Mouse (Mus musculus) neural tube, embryonic 11.5 days (tissue): ENCODE measurements at regions not wholly inside any gene's neighbourhood (a gene's known extent, or its start where the extent isn't known, plus 50 kb on each side); places are given as distances from the start of the nearest gene placed in this dataset.

Experiments used
- ATAC-seq: fragments of 200-750 bp; cut with Nextera tagmentation; 2 replicates; pipeline ENCODE4 v1.8.0; 2017; ENCODE audit warnings: moderate number of reproducible peaks, mild to moderate bottlenecking, moderate TSS enrichment, moderate library complexity; ENCODE audit not compliant: insufficient read depth, low FRiP score, low TSS enrichment
- DNase-seq: peaks from one replicate; pipeline ENCODE4 v3.0.0-alpha.2; 2015; ENCODE audit warnings: low spot score
- H3K27ac ChIP-seq: fragments of 300-500 bp; sonication (generic); 2 replicates; pipeline ENCODE4 v1.5.1; 2014; ENCODE audit warnings: low read depth, mild to moderate bottlenecking, low read length
- H3K27me3 ChIP-seq: fragments of 300-500 bp; sonication (generic); 2 replicates; pipeline ENCODE4 v1.6.1; 2014; ENCODE audit warnings: mild to moderate bottlenecking, low read length, mixed read lengths; ENCODE audit not compliant: control insufficient read depth, insufficient read depth
- H3K36me3 ChIP-seq: fragments of 300-500 bp; sonication (generic); 2 replicates; pipeline ENCODE4 v1.6.1; 2014; ENCODE audit warnings: mild to moderate bottlenecking, low read length, moderate library complexity, mixed read lengths; ENCODE audit not compliant: control insufficient read depth, insufficient read depth
- H3K4me1 ChIP-seq: fragments of 300-500 bp; sonication (generic); 2 replicates; pipeline ENCODE4 v1.6.1; 2014; ENCODE audit warnings: low read length, mixed read lengths; ENCODE audit not compliant: control insufficient read depth, insufficient read depth
- H3K4me2 ChIP-seq: fragments of 300-500 bp; sonication (generic); 2 replicates; pipeline ENCODE4 v1.6.1; 2014; ENCODE audit warnings: low read depth, mild to moderate bottlenecking, moderate library complexity
- H3K4me3 ChIP-seq: fragments of 300-500 bp; sonication (generic); 2 replicates; pipeline ENCODE4 v1.5.1; 2014; ENCODE audit warnings: low read depth, low read length
- H3K9ac ChIP-seq: fragments of 300-500 bp; sonication (generic); 2 replicates; pipeline ENCODE4 v1.6.1; 2014; ENCODE audit warnings: mild to moderate bottlenecking, low read length
- H3K9me3 ChIP-seq: fragments of 300-500 bp; sonication (generic); 2 replicates; pipeline ENCODE4 v1.6.1; 2016; ENCODE audit warnings: low read length; ENCODE audit not compliant: control insufficient read depth
- WGBS: fragments of 180-500 bp; shearing (Covaris S2); extraction: QIAGEN DNeasy Blood & Tissue Kit; methylation state at CpG from one replicate; pipeline ENCODE4 v1.1.7; 2014; 5-methylcytosine and 5-hydroxymethylcytosine counted together

- DNase-seq (no peak), ATAC-seq (no peak)
- 79% methylated on average over 3 of the region's 3 CpGs for WGBS
- Histone ChIP-seq H3K4me2 (no peak overlapping the region), H3K9ac (no peak overlapping the region), H3K4me1 (no peaks in the 10 kb centered on the region), H3K36me3 (no peaks in the 10 kb centered on the region), H3K27ac (no peak overlapping the region), H3K4me3 (no peak overlapping the region), H3K9me3 (no peaks in the 10 kb centered on the region), H3K27me3 (no peaks in the 10 kb centered on the region)
Observed at GRCm38 (mm10) chr8:78877423-78877822, 56.5 kb upstream of the Lsm6 start.

GRCm38 (mm10) chr8:78889708-78890107, 68.8 kb upstream of the Lsm6 start:
- Histone ChIP-seq H3K27me3 (no peaks in the 10 kb centered on the region), H3K4me3 (no peak overlapping the region), H3K4me2 (no peak overlapping the region), H3K9me3 (no peaks in the 10 kb centered on the region), H3K4me1 (no peaks in the 10 kb centered on the region), H3K9ac (no peak overlapping the region), H3K36me3 (no peaks in the 10 kb centered on the region), H3K27ac (no peak overlapping the region)
- WGBS, result 90% methylated on average over 6 of the region's 6 CpGs
- DNase-seq (no peak), ATAC-seq (no peak)

DNA sequence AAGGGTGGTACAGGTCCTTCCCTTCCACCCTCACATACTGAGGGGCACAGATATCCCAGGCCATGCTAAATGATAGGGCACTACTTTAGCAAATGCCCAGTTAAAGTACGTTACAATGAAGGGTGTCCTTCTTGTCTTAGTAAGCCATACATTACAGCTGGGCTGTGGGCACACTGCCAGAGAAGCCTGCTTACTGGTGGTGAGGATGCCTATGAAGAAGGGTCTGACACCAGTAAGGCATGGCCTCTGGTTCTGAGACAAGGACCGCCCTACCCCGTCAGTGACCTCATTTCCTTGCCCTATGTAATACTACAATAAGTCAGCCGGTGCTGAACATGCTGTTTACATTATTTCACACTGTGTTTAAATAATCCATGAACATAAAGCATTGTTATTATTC, 69.6 kb upstream of the Lsm6 start:
- no peak for ATAC-seq
- no peaks in the 10 kb centered on the region for H3K36me3 ChIP-seq
- 88% methylated on average over 4 of the region's 4 CpGs for WGBS

GRCm38 (mm10) chr8:78899887-78900286, 78.9 kb upstream of the Lsm6 start:
- Histone ChIP-seq H3K9ac (no peak overlapping the region), H3K9me3 (no peaks in the 10 kb centered on the region), H3K36me3 (no peaks in the 10 kb centered on the region), H3K4me2 (no peak overlapping the region), H3K27me3 (no peaks in the 10 kb centered on the region), H3K4me3 (no peak overlapping the region), H3K4me1 (no peaks in the 10 kb centered on the region), H3K27ac (no peak overlapping the region)
- ATAC-seq (no peak), DNase-seq (peak; percentile 55)
- 38% methylated on average over 7 of the region's 7 CpGs for WGBS

More for the DNA sequence above, 69.6 kb upstream of the Lsm6 start:
- Histone ChIP-seq H3K4me3 (no peak overlapping the region), H3K4me1 (no peaks in the 10 kb centered on the region), H3K27me3 (no peaks in the 10 kb centered on the region), H3K4me2 (no peak overlapping the region), H3K9me3 (no peaks in the 10 kb centered on the region), H3K9ac (no peak overlapping the region), H3K27ac (no peak overlapping the region)
- no peak for DNase-seq

DNA sequence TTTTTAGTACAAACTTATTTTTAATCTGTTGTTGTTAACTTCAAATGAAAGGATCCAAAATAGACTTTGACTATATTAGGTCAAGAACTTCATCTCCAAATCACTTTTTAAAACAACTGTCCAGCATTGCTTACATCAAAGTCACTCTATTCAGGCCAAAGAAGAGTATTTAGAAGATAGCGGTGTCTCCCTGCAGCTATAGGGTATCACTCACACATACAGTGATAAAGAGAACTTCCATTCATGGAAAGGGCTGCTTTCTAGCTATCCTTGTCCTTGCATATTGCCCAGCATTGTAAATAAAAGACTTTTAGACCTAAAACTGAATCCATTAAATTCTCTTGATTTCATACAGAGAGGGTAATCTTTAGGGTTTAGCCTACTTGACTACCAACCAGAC, 82.1 kb upstream of the Lsm6 start:
- Histone ChIP-seq H3K9me3 (no peaks in the 10 kb centered on the region), H3K36me3 (no peaks in the 10 kb centered on the region), H3K4me3 (no peak overlapping the region), H3K27me3 (no peaks in the 10 kb centered on the region), H3K4me2 (no peak overlapping the region), H3K27ac (no peak overlapping the region), H3K9ac (no peak overlapping the region), H3K4me1 (no peaks in the 10 kb centered on the region)
- DNase-seq (no peak), ATAC-seq (no peak)
- WGBS, result 96% methylated on average over 1 of the region's 1 CpGs

DNA sequence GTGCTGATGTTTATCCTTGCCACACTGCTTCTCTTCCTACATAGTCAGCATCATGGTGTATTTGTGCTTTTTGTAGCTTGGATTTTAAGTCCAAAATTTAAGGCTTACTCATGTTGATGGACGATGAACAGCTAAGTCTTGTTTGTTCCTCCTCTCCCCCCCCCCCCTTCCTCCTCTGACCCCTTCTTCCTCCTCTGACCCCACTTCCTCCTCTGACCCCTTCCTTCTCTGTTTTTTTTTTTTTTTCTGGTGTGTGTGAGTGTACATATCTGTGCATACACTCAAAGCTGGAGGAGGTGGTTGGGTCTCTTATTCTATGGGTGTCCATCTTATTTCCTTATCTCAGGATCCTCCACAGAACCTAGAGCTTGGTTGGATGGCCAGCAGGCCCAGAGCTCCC, 87.0 kb upstream of the Lsm6 start:
- H3K27me3 ChIP-seq, result no peaks in the 10 kb centered on the region
- no peaks in the 10 kb centered on the region for H3K4me1 ChIP-seq
- no peak overlapping the region for H3K9ac ChIP-seq
- H3K4me3 ChIP-seq, result no peak overlapping the region
- no peak overlapping the region for H3K4me2 ChIP-seq
- ATAC-seq (no peak), DNase-seq (no peak)
- no peak overlapping the region for H3K27ac ChIP-seq
- H3K36me3 ChIP-seq, result no peaks in the 10 kb centered on the region
- WGBS, result 73% methylated on average over 1 of the region's 1 CpGs
- H3K9me3 ChIP-seq, result no peaks in the 10 kb centered on the region; the same call in 1 of the 2 replicates

DNA sequence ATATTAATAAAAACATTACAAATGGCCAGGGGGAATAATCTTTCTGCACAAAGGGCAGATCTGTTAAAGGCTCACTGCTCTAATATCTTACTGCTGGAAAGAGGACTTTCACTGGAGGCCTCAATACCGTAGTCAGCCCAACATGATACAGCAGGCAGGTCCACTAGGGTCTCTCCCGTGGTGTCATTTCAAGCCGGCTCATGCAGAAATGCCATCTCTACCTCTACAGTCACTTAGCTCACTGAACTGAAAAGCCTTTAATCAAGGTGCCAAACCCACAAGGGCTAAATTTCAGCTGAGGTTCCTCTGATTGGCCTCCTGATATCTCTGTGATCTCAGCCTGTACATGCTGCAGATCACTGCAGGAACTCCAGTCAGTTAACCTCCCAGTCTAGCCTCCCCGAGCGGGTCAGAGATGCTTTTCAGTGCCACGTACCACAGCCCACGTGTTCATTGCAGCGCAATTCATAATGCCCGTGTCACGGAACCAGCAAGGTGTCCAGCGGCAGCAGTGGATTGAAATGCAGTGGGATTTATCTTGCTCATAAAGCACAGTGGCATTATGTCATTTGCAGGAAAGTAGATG, 90.4 kb upstream of the Lsm6 start:
- Histone ChIP-seq H3K27me3 (no peaks in the 10 kb centered on the region), H3K36me3 (no peaks in the 10 kb centered on the region), H3K4me2 (no peak overlapping the region), H3K4me1 (no peaks in the 10 kb centered on the region), H3K27ac (no peak overlapping the region), H3K9me3 (no peaks in the 10 kb centered on the region; the same call in 1 of the 2 replicates), H3K4me3 (no peak overlapping the region), H3K9ac (no peak overlapping the region)
- ATAC-seq, result no peak
- DNase-seq, result no peak
- 88% methylated on average over 11 of the region's 11 CpGs for WGBS

DNA sequence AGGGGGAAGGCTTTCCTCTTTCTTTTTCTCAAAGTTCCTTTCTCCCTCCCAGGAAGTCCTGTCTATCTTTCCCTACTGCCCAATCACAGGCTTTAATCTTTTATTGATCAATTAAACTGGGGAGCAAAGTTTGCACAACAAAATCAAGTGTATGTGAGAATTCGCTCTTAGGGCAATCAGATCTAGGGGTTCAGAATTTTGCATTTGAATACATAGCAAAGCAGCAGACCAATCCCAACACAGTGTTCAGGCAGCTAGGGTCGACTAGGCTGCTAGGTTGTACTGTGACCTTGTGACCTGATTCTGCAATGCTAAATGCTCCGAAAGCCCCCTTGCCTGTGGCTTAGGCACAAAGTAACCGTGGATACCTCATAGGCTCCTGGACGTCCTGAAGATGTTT, 91.5 kb upstream of the Lsm6 start:
- H3K4me3 ChIP-seq, result no peak overlapping the region
- H3K4me1 ChIP-seq, result no peaks in the 10 kb centered on the region
- no peak overlapping the region for H3K9ac ChIP-seq
- H3K9me3 ChIP-seq, result no peaks in the 10 kb centered on the region; the same call in 1 of the 2 replicates
- H3K27me3 ChIP-seq, result no peaks in the 10 kb centered on the region
- DNase-seq (no peak), ATAC-seq (no peak)
- H3K4me2 ChIP-seq, result no peak overlapping the region
- no peaks in the 10 kb centered on the region for H3K36me3 ChIP-seq
- WGBS, result 36% methylated on average over 5 of the region's 5 CpGs
- H3K27ac ChIP-seq, result no peak overlapping the region

DNA sequence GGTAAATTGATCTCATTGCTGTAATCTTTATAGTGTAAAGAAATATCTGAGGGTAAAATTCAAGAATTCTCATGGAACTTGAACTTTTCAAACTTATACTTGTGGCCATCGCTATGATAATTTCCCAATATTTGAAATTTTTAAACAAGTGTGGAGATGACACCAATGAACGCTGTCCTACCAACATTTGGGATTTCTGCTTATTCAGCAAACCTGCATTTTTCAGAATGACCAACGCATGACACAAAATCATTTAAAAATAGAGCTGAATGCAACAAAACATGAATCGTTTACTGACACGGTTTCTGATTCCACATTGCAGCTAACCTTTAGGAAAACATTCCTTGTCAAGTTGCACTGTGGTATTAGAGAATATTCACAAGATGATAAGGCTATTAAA, 92.9 kb upstream of the Lsm6 start:
- Histone ChIP-seq H3K36me3 (no peaks in the 10 kb centered on the region), H3K9ac (no peak overlapping the region), H3K27me3 (no peaks in the 10 kb centered on the region), H3K4me3 (no peak overlapping the region), H3K4me1 (no peaks in the 10 kb centered on the region), H3K27ac (no peak overlapping the region), H3K4me2 (no peak overlapping the region), H3K9me3 (no peaks in the 10 kb centered on the region; the same call in 1 of the 2 replicates)
- ATAC-seq (no peak), DNase-seq (no peak)
- 97% methylated on average over 5 of the region's 5 CpGs for WGBS
